Mouse (Mus musculus) small intestine, adult 2 months (tissue): ENCODE results near the gene Fgr.
"Not testable (repeated sequence)": the region's sequence is repeated elsewhere in the genome, so short reads cannot be mapped to it uniquely, and the experiment has no call there.

ENCODE experiments used
- CTCF ChIP-seq: fragments of 200-500 bp; IDR thresholded peaks from 2 replicates; pipeline ENCODE4 v1.5.1; 2012; ENCODE audit warnings: low read depth, mild to moderate bottlenecking, control low read depth, inconsistent platforms, low read length, moderate library complexity, mixed read lengths; ENCODE audit not compliant: insufficient replicate concordance, insufficient read length; ENCODE audit errors: extremely low read depth
- POLR2A ChIP-seq: fragments of 200-500 bp; IDR thresholded peaks from 2 replicates; pipeline ENCODE4 v1.6.1; 2012; ENCODE audit warnings: low read depth, mild to moderate bottlenecking, control low read depth, inconsistent platforms, low read length, moderate library complexity

DNA sequence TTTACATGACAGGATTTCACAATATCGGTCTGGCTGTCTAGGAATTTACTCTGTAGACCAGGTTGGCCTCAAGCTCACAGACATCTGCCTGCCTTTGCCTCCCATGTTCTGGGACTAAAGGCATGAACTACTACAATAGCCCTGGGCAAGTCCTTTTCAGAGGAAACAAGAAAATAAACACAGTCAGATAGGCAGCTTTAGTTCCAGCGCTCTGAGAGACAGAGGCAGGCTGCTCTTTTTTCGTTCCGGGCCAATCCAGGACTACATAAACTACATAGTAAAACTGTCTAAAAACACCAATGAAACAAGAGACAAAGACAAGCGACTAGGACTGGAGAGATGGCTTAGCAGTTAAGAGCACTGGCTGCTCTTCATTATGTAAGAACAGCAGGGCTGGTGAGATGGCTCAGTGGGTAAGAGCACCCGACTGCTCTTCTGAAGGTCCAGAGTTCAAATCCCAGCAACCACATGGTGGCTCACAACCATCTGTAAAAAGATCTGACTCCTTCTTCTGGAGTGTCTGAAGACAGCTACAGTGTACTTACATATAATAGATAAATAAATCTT, 32.1 kb downstream of the Fgr start:
- TF ChIP-seq POLR2A, CTCF: not testable (repeated sequence)
